Mouse (Mus musculus): ENCODE measurements around the gene Btla. TPM values are rescaled to one million over a fixed set of nuclear protein-coding genes. Genes with fewer than 3 reads are reported as not detected.

Btla gene
- total and polyA plus RNA-seq, 3 experiments, result 0.44 to 0.86 (median 0.74) TPM

- Histone ChIP-seq H3K9ac (ENCODE audit: low read depth, low read length) (no peak overlapping the region), H3K27me3 (ENCODE audit: control insufficient read depth, insufficient read depth, low read length) (no peaks in the 10 kb centered on the region), H3K79me2 (replicated peaks; ENCODE audit: control insufficient read depth, insufficient read depth, low read length) (no peaks in the 10 kb centered on the region), H3K4me3 (no peak overlapping the region), H3K36me3 (ENCODE audit: control insufficient read depth, insufficient read depth, low read length) (no peaks in the 10 kb centered on the region), H3K27ac (no peak overlapping the region), H3K4me1 (ENCODE audit: control insufficient read depth, insufficient read depth, low read length) (no peaks in the 10 kb centered on the region)
- no peak for DNase-seq
- TF ChIP-seq POLR2A (IDR thresholded peaks at IDR 0.05; ENCODE audit: insufficient read depth, low read depth, low read length), result no peak
- TF ChIP-seq EP300 (IDR thresholded peaks at IDR 0.05; ENCODE audit: insufficient read depth, low read depth, low read length), result no peak
- 86% methylated on average over 1 of the region's 1 CpGs for WGBS
- intact Hi-C loops (cut with DNase I), result no loop called here
Measured at GRCm38 (mm10) chr16:45231296-45231695, 7.2 kb downstream of the Btla start.

DNA sequence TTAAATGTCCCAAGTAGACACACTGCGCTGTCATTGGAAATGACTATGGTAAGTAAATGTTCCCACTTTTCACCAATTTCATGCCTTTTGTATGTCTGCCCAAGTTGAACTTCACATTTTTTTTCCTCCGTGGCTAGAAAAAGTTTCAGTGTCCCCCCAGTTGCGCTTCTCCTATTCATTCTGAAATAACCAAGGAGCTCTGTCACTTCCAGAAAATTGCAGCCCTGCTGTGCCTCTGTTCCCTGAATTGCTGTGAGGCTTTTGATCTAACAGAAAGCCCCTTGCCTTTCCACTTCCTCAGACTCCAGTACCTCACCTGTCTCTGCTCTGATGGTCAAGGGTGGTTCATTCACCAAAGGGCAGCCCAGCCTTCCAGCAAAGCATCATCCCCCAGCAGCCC, 8.9 kb downstream of the Btla start:
- no peaks in the 10 kb centered on the region for H3K27me3 ChIP-seq (ENCODE audit: control insufficient read depth, insufficient read depth, low read length)
- WGBS, result 80% methylated on average over 3 of the region's 3 CpGs

DNA sequence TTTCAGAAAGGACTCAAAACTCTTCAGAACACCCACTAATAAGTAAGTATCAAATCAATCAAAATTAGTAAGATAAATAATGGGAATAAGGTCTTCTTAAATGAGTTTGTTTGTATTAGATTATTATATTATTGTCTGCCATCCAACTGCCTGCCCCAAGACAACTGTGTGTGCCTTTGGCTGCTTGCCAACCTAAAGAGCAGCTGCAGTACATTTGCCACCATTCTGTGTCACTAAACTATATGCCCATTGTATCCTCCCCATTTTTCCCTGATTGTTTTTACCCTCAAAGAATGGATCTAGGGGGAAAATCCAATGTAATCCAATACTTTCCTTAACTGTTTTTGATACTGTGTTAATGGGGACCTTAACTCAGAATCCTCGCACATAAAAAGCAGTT, 18.6 kb downstream of the Btla start:
- H3K4me1 ChIP-seq (ENCODE audit: control insufficient read depth, insufficient read depth, low read length), result no peaks in the 10 kb centered on the region
- H3K27ac ChIP-seq, result no peak overlapping the region
- no peak overlapping the region for H3K9ac ChIP-seq (ENCODE audit: low read depth, low read length)
- TF ChIP-seq POLR2A (IDR thresholded peaks at IDR 0.05; ENCODE audit: insufficient read depth, low read depth, low read length) (no peak), EP300 (IDR thresholded peaks at IDR 0.05; ENCODE audit: insufficient read depth, low read depth, low read length) (no peak), CTCF (IDR thresholded peaks at IDR 0.05) (no peak)
- 92% methylated on average over 1 of the region's 1 CpGs for WGBS
- intact Hi-C loops (cut with DNase I), result no loop called here
- no peaks in the 10 kb centered on the region for H3K36me3 ChIP-seq (ENCODE audit: control insufficient read depth, insufficient read depth, low read length)
- no peaks in the 10 kb centered on the region for H3K79me2 ChIP-seq (replicated peaks; ENCODE audit: control insufficient read depth, insufficient read depth, low read length)
- DNase-seq, result no peak
- no peak overlapping the region for H3K4me3 ChIP-seq
- no peaks in the 10 kb centered on the region for H3K27me3 ChIP-seq (ENCODE audit: control insufficient read depth, insufficient read depth, low read length)

More for the DNA sequence above, 8.9 kb downstream of the Btla start:
- Histone ChIP-seq H3K4me3 (no peak overlapping the region), H3K27ac (no peak overlapping the region), H3K36me3 (ENCODE audit: control insufficient read depth, insufficient read depth, low read length) (no peaks in the 10 kb centered on the region), H3K79me2 (replicated peaks; ENCODE audit: control insufficient read depth, insufficient read depth, low read length) (no peaks in the 10 kb centered on the region), H3K4me1 (ENCODE audit: control insufficient read depth, insufficient read depth, low read length) (no peaks in the 10 kb centered on the region), H3K9ac (ENCODE audit: low read depth, low read length) (no peak overlapping the region)
- DNase-seq, result no peak
- intact Hi-C loops (cut with DNase I), result no loop called here
- TF ChIP-seq POLR2A (IDR thresholded peaks at IDR 0.05; ENCODE audit: insufficient read depth, low read depth, low read length) (no peak), EP300 (IDR thresholded peaks at IDR 0.05; ENCODE audit: insufficient read depth, low read depth, low read length) (no peak), CTCF (IDR thresholded peaks at IDR 0.05) (no peak)

DNA sequence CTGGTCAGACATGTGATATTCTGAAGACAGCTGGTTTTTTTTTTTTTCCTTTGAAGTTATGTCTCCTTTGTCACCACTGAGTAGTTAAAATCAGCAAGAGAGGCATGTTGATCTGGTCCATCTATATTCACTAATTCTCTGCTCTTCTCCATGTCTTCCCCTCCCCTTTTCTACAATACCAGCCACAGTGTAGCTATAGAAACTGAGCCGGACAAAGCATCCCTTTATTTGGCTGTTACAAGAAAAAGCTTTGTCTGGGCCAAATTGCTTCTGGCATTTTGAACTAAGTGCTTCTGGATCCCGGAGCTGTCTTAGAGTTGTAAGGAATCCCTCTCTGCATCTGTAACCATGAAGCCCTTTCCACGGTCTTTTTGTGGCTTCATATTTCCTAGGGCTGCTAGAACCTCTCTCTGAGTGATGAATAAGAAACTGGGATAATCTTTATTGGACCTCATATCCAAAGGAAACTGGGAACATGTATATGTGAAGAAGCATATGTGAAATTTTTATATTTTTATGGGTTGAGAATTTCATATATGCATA, 20.9 kb downstream of the Btla start:
- H3K4me1 ChIP-seq (ENCODE audit: control insufficient read depth, insufficient read depth, low read length), result peaks cover 2% of the 10 kb centered on the region
- no peak overlapping the region for H3K9ac ChIP-seq (ENCODE audit: low read depth, low read length)
- no peak overlapping the region for H3K27ac ChIP-seq
- H3K36me3 ChIP-seq (ENCODE audit: control insufficient read depth, insufficient read depth, low read length), result no peaks in the 10 kb centered on the region
- no peak for DNase-seq
- WGBS, result 66% methylated on average over 3 of the region's 3 CpGs
- H3K4me3 ChIP-seq, result no peak overlapping the region
- H3K27me3 ChIP-seq (ENCODE audit: control insufficient read depth, insufficient read depth, low read length), result no peaks in the 10 kb centered on the region
- no peak for TF ChIP-seq EP300 (IDR thresholded peaks at IDR 0.05; ENCODE audit: insufficient read depth, low read depth, low read length)
- no peak for TF ChIP-seq POLR2A (IDR thresholded peaks at IDR 0.05; ENCODE audit: insufficient read depth, low read depth, low read length)
- TF ChIP-seq CTCF (IDR thresholded peaks at IDR 0.05), result no peak
- intact Hi-C loops (cut with DNase I), result no loop called here
- no peaks in the 10 kb centered on the region; the same call in 1 of the 2 replicates for H3K79me2 ChIP-seq (replicated peaks; ENCODE audit: control insufficient read depth, insufficient read depth, low read length)

GRCm38 (mm10) chr16:45249761-45250160, 25.6 kb downstream of the Btla start:
- no peak overlapping the region; the same call in 1 of the 2 replicates for H3K27ac ChIP-seq
- peaks cover 2% of the 10 kb centered on the region; the same call in 1 of the 2 replicates for H3K36me3 ChIP-seq (ENCODE audit: control insufficient read depth, insufficient read depth, low read length)
- H3K9ac ChIP-seq (ENCODE audit: low read depth, low read length), result no peak overlapping the region
- H3K4me1 ChIP-seq (ENCODE audit: control insufficient read depth, insufficient read depth, low read length), result peaks cover 5% of the 10 kb centered on the region
- no peak for TF ChIP-seq POLR2A (IDR thresholded peaks at IDR 0.05; ENCODE audit: insufficient read depth, low read depth, low read length)
- TF ChIP-seq EP300 (IDR thresholded peaks at IDR 0.05; ENCODE audit: insufficient read depth, low read depth, low read length), result no peak
- TF ChIP-seq CTCF (IDR thresholded peaks at IDR 0.05), result no peak
- DNase-seq, result no peak
- no peaks in the 10 kb centered on the region for H3K27me3 ChIP-seq (ENCODE audit: control insufficient read depth, insufficient read depth, low read length)
- intact Hi-C loops (cut with DNase I), result no loop called here
- WGBS, result 44% methylated on average over 2 of the region's 2 CpGs
- H3K4me3 ChIP-seq, result no peak overlapping the region
- H3K79me2 ChIP-seq (replicated peaks; ENCODE audit: control insufficient read depth, insufficient read depth, low read length), result no peaks in the 10 kb centered on the region; the same call in 1 of the 2 replicates

DNA sequence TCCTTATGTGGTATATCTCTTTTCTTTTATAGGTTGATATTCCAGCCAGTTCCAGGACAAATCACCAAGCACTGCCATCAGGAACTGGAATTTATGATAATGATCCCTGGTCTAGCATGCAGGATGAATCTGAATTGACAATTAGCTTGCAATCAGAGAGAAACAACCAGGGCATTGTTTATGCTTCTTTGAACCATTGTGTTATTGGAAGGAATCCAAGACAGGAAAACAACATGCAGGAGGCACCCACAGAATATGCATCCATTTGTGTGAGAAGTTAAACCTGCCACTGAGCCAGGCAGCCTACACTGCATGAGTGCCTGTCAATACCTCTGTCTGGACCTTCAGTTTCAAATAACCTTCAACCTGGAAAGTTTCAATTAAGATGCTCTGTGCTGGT, 26.2 kb downstream of the Btla start:
- Histone ChIP-seq H3K4me3 (no peak overlapping the region), H3K36me3 (ENCODE audit: control insufficient read depth, insufficient read depth, low read length) (peaks cover 2% of the 10 kb centered on the region; the same call in 1 of the 2 replicates), H3K4me1 (ENCODE audit: control insufficient read depth, insufficient read depth, low read length) (peaks cover 5% of the 10 kb centered on the region), H3K9ac (ENCODE audit: low read depth, low read length) (no peak overlapping the region), H3K27me3 (ENCODE audit: control insufficient read depth, insufficient read depth, low read length) (no peaks in the 10 kb centered on the region), H3K27ac (peak overlapping the region; percentile 16), H3K79me2 (replicated peaks; ENCODE audit: control insufficient read depth, insufficient read depth, low read length) (no peaks in the 10 kb centered on the region; the same call in 1 of the 2 replicates)
- DNase-seq, result no peak
- TF ChIP-seq POLR2A (IDR thresholded peaks at IDR 0.05; ENCODE audit: insufficient read depth, low read depth, low read length) (no peak), CTCF (IDR thresholded peaks at IDR 0.05) (no peak), EP300 (IDR thresholded peaks at IDR 0.05; ENCODE audit: insufficient read depth, low read depth, low read length) (no peak)
- intact Hi-C loops (cut with DNase I), result no loop called here

Measured in heart, adult 2 months (tissue).